Mouse (Mus musculus) heart, adult 9 months (tissue): ENCODE measurements around the gene Sbds.

Experiments used
- DNase-seq, 2 experiments: peaks; one replicate each; pipeline ENCODE4 v3.0.0; 2022; ENCODE audit warnings: low spot score in 2 of 2

The Sbds gene

GRCm38 (mm10) chr5:130255017-130255720, at the start of gene Sbds, which contains the start of gene Tyw1:
Sbds (minus strand) TSS chr5:130255530.
Tyw1 (plus strand) TSS chr5:130255619.
- DNase-seq = peak; percentile 98 to 99

- no peak for DNase-seq
Observed at GRCm38 (mm10) chr5:130303611-130304010, 48.3 kb upstream of the Sbds start.

- DNase-seq = no peak
Observed at GRCm38 (mm10) chr5:130299526-130299925, 44.2 kb upstream of the Sbds start.

GRCm38 (mm10) chr5:130298831-130299460, 43.6 kb upstream of the Sbds start:
- DNase-seq = no peak

- DNase-seq = no peak
Observed at GRCm38 (mm10) chr5:130296071-130296470, 40.7 kb upstream of the Sbds start.

- no peak for DNase-seq
Observed at GRCm38 (mm10) chr5:130294598-130294997, 39.3 kb upstream of the Sbds start.

- no peak for DNase-seq
Observed at GRCm38 (mm10) chr5:130293941-130294340, 38.6 kb upstream of the Sbds start.

- no peak for DNase-seq
Observed at GRCm38 (mm10) chr5:130292976-130293375, 37.6 kb upstream of the Sbds start.

- no peak for DNase-seq
Observed at GRCm38 (mm10) chr5:130290775-130291174, 35.4 kb upstream of the Sbds start.

GRCm38 (mm10) chr5:130290242-130290641, 34.9 kb upstream of the Sbds start:
- DNase-seq = no peak

GRCm38 (mm10) chr5:130288106-130288505, 32.8 kb upstream of the Sbds start:
- no peak for DNase-seq

GRCm38 (mm10) chr5:130283079-130283732, 27.9 kb upstream of the Sbds start:
- no peak for DNase-seq

GRCm38 (mm10) chr5:130278011-130278472, 22.7 kb upstream of the Sbds start:
- no peak for DNase-seq

- peak in 1 of 2 experiments; percentile 28 for DNase-seq
Observed at GRCm38 (mm10) chr5:130275509-130275908, 20.2 kb upstream of the Sbds start.

- no peak for DNase-seq
Observed at GRCm38 (mm10) chr5:130273046-130273445, 17.7 kb upstream of the Sbds start.

- no peak for DNase-seq
Observed at GRCm38 (mm10) chr5:130272344-130272743, 17.0 kb upstream of the Sbds start.

GRCm38 (mm10) chr5:130268976-130269375, 13.6 kb upstream of the Sbds start:
- no peak for DNase-seq

- DNase-seq = no peak
Observed at GRCm38 (mm10) chr5:130267316-130267715, 12.0 kb upstream of the Sbds start.

GRCm38 (mm10) chr5:130266651-130267050, 11.3 kb upstream of the Sbds start:
- no peak for DNase-seq

GRCm38 (mm10) chr5:130264433-130265005, 9.2 kb upstream of the Sbds start:
- DNase-seq = no peak

- no peak for DNase-seq
Observed at GRCm38 (mm10) chr5:130263454-130263853, 8.1 kb upstream of the Sbds start.

GRCm38 (mm10) chr5:130257303-130257702, 2.0 kb upstream of the Sbds start:
- DNase-seq = no peak
